Mouse (Mus musculus): ENCODE measurements around the gene Slc7a1.

Slc7a1 gene

GRCm38 (mm10) chr5:148399660-148400443 is at the start of gene Slc7a1:
Gene Slc7a1, minus strand, starts transcription at chr5:148399904.
- DNase-seq (ENCODE audit: low spot score), result peak; percentile 81

DNA sequence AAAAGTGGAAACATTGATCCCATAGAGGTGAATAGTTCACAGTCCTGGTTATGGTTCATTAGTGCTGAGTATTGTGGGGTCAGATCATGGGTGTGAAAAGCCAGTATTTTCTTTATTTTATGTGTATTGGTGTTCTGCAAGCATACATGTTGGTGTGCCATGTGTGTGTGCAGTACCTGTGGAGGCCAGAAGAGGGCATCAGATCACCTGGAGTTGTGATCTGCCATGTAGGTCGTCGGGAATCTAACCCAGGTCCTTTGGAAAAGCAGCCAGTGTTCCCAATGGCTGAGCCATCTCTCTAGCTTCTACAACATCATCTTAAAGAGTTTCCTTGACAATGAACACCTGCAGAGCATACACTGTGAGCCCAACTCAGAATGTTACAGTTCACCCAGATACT is 45.3 kb upstream of the Slc7a1 start:
- no peak for DNase-seq (ENCODE audit: low spot score)

DNA sequence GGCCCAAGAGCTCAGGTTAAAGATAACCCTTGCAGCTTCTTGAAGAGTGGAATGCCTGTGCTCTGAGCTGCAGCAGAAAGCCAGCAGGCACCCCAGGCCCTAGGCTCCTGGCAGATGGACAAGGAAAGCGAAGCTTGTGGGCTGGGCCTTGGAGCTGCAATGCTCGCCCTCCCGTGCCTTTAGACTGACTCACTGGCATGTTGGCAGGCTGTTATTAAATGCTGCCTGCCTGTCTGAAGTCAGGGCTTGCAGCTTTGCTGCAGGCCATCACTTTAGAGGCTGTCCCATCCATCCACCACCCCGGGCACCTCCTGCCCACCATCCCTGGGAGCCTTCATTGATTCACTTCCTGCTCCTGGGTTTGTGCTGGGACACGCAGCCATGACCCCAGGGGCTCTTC is 44.0 kb upstream of the Slc7a1 start:
- DNase-seq (ENCODE audit: low spot score), result no peak

- no peak for DNase-seq (ENCODE audit: low spot score)
These were observed 36.0 kb upstream of the Slc7a1 start for GRCm38 (mm10) chr5:148435660-148436059.

DNA sequence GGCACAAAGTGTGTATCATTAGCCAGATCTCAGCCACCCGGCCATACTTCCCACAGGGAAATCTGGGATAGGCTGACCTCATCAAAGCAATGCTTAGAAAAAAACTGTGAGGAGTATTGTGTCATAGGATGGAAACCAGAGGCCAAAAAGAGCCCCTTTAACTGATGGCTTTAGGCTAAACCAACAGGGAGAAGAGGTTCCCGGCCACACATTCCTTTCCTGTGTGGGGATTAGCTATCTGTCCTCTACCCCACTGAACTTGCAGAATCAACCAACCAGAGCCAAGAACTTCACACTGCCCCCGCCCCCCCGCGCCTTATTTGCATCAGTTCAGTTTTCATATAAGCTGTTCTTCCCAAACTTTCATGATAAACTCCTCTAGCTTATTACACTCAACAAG is 32.4 kb upstream of the Slc7a1 start:
- no peak for DNase-seq (ENCODE audit: low spot score)

DNA sequence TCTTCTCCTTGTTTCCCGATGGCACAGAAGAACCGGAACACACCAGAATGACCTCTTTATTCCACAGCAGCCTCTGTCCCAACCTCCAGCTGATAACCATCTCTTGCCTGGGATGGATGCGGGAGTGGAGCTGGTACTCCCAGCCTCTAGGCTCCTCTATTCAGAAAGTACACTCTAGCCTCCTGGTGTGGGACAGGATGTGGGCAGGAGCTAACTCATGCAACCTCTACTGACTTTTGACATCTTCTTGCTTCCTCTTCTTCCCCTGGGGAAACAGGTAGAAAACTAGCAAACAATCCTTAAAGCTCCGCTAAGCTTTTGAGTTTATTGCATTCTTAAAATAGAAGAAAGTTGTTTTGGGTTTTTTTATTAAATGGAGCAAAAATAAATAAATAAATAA is 29.1 kb upstream of the Slc7a1 start:
- DNase-seq (ENCODE audit: low spot score), result no peak

- DNase-seq (ENCODE audit: low spot score), result no peak
These were observed 25.4 kb upstream of the Slc7a1 start for GRCm38 (mm10) chr5:148425136-148425535.

DNA sequence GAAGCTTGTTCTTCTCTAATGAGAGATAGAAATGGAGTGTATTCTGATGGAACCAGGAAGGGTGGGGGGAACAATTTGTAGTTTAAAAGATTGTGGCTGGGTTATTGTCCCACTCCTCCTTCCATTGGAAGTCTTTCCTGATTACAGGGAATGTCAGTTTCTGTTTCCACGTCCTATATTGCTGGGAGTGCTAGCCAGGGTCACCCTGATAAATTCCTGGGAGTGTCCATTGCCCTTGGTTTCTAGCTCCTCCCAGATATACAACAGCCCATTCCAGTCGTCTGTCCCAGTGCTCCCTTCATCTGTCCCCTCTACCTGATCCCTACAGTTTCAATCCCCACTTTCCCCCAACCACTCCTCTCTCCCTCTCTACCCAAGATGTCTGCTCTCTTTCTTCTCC is 21.6 kb upstream of the Slc7a1 start:
- DNase-seq (ENCODE audit: low spot score), result no peak

DNA sequence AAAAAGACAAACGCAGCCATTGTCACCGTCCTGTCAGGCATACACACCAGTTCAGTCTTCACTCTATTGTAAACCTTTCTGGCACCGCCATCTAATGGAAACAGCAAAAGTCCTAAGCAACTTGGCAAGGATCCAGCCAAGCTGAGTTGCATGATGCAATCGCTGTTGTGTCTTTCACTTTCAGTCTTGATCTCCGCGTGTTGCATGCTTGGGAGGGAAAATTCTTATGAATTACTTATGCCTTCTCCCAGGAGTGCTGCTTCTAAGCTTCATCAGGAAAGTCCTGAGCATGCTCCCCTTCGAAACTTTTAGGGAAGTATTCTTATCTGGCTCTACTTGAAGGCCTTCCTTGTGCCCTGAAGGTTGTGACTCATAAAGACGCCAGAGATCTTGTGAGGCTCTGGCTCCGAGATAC is 19.4 kb upstream of the Slc7a1 start:
- DNase-seq (ENCODE audit: low spot score), result no peak

- no peak for DNase-seq (ENCODE audit: low spot score)
These were observed 18.7 kb upstream of the Slc7a1 start for GRCm38 (mm10) chr5:148418436-148418835.

GRCm38 (mm10) chr5:148417756-148418155 is 18.1 kb upstream of the Slc7a1 start:
- DNase-seq (ENCODE audit: low spot score), result no peak

- no peak for DNase-seq (ENCODE audit: low spot score)
These were observed 16.8 kb upstream of the Slc7a1 start for GRCm38 (mm10) chr5:148416461-148416860.

- no peak for DNase-seq (ENCODE audit: low spot score)
These were observed 14.5 kb upstream of the Slc7a1 start for GRCm38 (mm10) chr5:148414233-148414632.

DNA sequence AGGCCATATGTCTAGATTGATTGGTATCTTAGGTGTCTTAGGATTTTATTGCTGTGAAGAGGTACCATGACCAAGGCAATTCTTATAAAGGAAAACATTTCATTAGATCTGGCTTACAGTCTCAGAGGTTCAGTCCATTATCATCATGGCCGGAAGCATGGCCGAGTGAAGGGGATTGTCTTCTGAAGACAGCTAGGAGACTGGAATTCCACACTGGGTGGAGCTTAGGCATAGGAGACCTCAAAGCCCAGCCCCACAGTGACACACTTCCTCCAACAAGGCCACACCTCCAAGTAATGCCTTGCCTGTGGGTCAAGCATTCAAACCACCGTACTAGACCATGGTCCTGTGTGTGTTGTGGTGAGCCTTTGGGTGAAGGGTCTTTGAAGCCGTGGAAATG is 12.8 kb upstream of the Slc7a1 start:
- no peak for DNase-seq (ENCODE audit: low spot score)

DNA sequence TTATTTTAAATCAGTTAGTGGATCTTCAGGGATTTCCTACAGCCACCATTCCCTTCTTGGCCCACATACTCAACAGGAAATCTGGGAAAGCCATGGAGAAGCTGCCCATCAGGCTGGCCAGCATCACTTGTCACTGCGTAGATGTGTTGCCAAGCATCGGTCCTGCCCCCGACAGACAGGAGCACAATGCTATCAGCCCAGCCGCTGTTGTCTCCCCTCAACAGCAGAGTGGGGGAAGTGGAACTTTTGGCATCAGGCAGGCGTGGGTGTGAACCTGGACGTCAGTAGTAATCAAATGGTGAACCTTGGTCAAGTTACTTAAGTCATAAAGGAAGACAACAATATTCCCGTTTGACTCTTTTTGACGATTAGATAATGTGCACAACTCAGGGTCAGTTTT is 9.8 kb upstream of the Slc7a1 start:
- no peak for DNase-seq (ENCODE audit: low spot score)

DNA sequence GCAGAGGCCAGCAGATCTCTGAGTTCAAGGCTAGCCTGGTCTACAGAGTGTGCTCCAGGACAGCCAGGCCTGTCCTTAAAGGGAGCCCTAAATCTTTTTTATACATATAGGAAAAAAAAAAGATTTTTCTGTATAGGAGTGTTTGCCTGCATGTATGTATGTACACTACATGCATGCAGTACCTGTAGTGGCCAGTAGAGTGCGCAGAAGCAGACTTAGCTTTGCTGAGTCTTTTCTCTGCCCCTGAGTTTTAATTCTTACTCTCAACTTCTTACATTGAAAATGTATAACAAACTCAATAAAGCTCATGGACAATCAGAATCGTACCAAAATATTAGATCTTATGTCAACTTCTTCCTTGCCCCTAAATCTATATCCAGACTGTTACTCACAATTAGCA is 7.2 kb upstream of the Slc7a1 start:
- no peak for DNase-seq (ENCODE audit: low spot score)

GRCm38 (mm10) chr5:148404548-148404947 is 4.8 kb upstream of the Slc7a1 start:
- DNase-seq (ENCODE audit: low spot score), result no peak

DNA sequence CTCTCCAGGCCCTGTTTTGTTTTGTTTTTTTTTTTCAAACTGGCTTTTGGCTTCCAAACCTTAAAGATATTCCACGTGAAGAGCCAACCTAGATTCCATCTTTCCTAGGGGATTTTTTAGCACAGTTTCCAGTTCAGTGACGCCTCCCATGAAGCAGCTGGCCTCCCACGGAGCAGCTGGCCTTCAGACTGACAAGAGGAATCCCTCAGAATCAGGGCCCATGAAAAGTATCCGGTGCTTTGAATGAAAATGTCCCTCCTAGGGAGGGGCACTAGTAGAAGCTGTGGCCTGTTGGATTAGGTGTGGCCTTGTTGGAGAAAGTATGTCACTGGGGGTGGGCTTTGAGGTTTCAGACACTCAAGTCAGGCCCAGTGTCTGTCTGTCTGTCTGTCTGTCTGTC is 2.9 kb upstream of the Slc7a1 start:
- no peak for DNase-seq (ENCODE audit: low spot score)

DNA sequence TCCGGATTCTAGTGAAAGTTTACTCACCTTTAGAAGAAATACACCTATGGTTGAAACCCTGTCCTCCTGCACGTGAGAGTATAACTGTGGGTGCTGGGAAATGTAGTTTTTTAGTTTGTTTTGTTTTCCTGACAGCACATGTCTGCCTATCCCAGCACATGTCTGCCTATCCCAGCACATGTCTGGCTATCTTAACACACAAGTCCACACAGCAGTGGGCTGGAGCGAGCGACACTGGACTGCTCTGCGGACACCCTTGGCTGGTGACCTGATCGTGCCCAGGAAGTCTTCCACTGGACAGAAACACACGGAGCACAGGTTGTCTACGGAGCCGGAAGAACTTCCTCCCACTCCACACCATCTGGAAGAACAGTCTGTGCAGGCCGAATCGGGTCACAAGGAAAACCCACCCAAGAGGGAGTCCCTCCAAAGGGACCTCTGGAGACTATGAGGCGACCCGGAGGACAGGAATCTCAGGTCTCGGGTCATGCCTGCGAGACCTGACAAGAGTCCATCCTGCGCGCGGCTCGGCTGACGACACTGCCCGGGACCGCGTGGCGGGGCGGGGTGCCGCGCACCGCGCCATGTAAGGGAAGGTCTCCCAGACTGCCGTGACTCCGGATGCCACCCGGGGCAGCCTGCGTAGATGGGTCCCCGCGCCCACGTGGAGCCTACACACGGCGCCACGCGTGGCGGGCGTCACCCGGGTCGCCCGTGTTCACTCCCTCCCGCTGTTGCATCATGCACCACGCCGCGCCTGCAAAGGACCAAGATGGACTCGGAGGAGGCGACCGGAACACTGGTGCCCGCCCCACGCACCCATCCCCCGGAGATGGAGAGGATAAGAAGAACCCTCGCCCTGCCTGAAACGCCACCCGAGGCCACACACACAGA is 691 bp downstream of the Slc7a1 start:
- DNase-seq (ENCODE audit: low spot score), result peak; percentile 59

DNA sequence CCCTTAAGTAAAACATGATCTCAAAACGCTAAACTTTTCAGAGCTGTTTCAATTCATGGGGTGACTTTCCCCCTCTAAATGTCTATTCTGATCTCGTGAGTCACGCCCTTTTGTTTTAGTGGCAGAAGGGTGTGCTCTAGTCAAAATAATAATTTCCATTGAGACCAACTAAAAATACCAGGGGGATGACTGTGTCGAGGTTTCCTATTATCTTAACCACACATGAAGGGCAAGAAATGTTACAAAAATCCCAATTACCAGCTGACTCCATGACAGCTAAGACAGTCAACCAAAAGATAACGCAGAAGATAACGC is 1.3 kb downstream of the Slc7a1 start:
- DNase-seq (ENCODE audit: low spot score), result no peak

- no peak for DNase-seq (ENCODE audit: low spot score)
These were observed 1.8 kb downstream of the Slc7a1 start for GRCm38 (mm10) chr5:148397911-148398310.

DNA sequence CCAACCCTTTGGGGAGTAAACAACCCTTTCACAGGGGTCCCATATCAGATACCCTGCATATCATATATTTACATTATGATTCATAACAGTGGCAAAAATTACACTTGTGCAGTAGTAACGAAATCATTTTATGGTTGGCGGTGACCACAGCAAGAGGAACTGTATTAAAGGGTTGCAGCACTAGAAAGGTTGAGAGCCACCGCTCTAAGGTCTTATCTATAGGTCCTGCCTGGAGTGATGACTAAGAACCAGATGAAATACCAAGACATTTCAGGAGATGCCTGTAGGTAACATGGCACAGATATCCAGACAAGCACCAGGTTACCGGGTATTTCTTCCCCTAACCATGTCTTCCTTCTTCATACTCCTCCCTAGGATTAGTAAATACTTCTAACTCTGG is 2.3 kb downstream of the Slc7a1 start:
- DNase-seq (ENCODE audit: low spot score), result no peak

DNA sequence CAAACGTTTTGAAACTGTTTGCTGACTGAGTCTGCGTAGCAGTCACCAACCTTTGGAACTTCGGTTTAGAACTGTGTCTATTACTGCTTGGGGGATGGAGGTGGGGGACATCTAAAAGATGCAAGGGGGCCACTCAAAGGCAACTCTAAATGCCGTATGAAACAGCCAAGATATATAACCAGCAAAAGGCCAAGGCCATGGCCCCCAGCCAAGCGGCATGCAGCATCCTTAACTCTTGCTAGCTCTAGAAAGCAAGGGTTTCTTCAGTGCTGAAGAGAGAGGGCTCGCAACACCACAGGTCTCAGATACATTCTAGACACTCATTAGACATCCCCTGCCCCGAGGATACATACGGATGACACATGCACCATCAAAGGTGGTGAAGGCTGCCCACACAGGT is 6.4 kb downstream of the Slc7a1 start:
- DNase-seq (ENCODE audit: low spot score), result no peak

DNA sequence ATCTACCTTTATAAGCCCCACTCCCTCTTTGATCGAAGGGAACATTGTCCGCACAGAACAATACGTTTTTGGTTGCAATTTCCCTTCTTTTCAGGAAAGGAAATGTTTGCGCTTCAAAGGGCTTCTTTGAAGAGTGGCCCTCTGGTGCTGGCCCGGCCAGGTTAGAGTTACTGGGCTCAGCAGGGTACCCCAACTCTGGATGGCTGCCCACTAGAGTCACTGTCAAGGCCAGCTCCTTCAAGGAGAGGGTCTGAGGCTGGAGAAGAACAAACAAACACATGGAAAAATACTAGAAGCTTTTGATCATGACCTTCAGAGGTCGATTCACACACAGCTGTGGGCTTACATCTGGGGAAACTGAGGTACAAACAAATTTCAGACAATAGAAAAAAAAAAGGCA is 6.9 kb downstream of the Slc7a1 start:
- no peak for DNase-seq (ENCODE audit: low spot score)
